Mouse (Mus musculus): ENCODE data around the gene Zbtb8os.
"Not testable (repeated sequence)": the region's sequence is repeated elsewhere in the genome, so short reads cannot be mapped to it uniquely, and the experiment has no call there.

The Zbtb8os gene

GRCm38 (mm10) chr4:129332846-129333245, 2.6 kb upstream of the Zbtb8os start:
- no peak for DNase-seq (ENCODE audit: low read depth, low spot score)

DNA sequence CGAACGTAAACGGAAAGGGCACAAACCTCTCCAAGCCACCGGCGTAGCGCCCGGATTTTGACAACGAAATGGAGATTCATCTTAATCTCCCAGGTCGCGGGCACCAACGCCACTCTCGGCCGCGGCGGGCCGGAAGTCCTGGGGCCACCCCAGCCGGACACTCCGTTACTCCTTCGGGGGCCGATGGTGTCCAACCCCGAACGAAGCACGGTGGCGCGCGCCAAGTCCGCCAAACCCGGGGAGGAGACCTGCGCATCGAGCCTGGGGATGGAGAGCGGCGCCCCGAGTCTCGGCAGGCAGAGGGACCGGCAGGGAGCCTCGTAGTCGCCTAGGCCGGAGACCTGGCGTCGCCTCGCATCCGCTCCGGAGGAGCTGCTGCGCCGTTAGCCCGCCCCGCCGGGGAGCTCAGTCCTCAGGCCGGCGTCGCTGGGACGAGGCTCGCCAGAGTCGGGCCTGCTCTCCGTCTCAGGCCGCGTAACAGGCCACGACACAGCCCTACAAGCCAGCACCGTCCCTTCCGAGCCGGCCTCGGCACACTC, 749 bp upstream of the Zbtb8os start:
- DNase-seq (ENCODE audit: low read depth, low spot score): no peak

GRCm38 (mm10) chr4:129336291-129336690, 796 bp downstream of the Zbtb8os start:
- DNase-seq (ENCODE audit: low read depth, low spot score): peak; percentile 52

- DNase-seq (ENCODE audit: low read depth, low spot score): no peak
These were observed 4.2 kb downstream of the Zbtb8os start for GRCm38 (mm10) chr4:129339743-129340142.

- peak; percentile 41 for DNase-seq (ENCODE audit: low read depth, low spot score)
These were observed 6.4 kb downstream of the Zbtb8os start for GRCm38 (mm10) chr4:129341888-129342287.

DNA sequence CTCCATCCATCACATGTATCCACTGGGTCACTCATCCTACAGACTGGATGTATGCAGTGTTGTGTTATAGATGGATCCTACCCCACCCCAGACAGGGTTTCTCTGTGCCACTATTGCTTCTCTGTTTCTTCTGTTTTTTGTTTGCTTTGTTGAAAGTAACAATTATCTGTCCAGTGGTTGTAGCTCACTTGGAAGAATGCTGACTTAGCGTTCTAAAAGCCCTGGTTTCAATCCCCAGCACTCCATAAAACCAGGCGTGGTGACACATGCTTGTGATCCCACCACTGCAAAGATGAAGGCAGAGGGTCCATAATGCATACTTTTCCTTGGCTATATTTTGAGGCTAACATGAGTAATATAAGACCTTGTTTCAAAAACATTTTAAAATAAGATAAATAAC, 7.2 kb downstream of the Zbtb8os start:
- DNase-seq (ENCODE audit: low read depth, low spot score): no peak

- no peak for DNase-seq (ENCODE audit: low read depth, low spot score)
These were observed 11.1 kb downstream of the Zbtb8os start for GRCm38 (mm10) chr4:129346481-129347154.

- DNase-seq (ENCODE audit: low read depth, low spot score): peak; percentile 92
These were observed 15.1 kb downstream of the Zbtb8os start for GRCm38 (mm10) chr4:129350644-129351043.

GRCm38 (mm10) chr4:129351111-129351510, 15.6 kb downstream of the Zbtb8os start:
- no peak for DNase-seq (ENCODE audit: low read depth, low spot score)

DNA sequence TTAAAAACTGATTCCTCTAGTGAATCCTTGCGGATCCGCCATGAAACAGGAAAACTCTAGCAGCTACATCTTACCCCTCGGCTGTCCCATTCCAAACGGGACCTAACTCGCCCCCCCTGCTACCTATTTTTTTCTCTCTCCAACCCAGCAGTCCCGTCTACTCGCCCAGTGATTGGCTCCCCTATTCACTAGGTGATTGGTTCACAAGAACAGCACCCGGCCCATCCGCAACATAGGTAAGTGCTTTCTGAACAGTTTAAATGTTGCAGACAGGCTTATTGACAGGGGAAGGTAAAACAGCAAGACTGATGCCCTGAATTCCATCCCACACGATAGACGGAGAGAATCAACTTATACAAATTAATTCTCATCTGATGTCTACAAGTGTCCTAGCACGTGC, 17.7 kb downstream of the Zbtb8os start:
- no peak for DNase-seq (ENCODE audit: low read depth, low spot score)

- no peak for DNase-seq (ENCODE audit: low read depth, low spot score)
These were observed 18.7 kb downstream of the Zbtb8os start for GRCm38 (mm10) chr4:129354236-129354635.

- no peak for DNase-seq (ENCODE audit: low read depth, low spot score)
These were observed 22.2 kb downstream of the Zbtb8os start for GRCm38 (mm10) chr4:129357613-129358163.

DNA sequence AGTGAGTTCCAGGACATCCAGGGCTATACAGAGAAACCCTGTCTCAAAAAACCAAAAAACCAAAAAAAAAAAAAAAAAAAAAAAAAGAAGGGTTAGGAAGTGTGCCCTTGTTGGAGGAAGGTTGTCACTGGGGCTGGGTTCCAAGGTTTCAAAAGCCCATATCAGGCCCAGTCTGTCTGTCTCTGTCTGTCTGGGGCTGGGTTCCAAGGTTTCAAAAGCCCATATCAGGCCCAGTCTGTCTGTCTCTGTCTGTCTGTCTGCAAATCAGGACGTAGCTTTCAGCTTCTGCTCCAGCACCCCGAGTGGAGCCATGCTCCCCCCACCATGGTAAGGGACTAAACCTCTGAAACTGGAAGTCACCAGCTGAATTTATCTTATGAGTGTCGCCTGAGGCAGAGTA, 26.7 kb downstream of the Zbtb8os start:
- not testable (repeated sequence) for DNase-seq (ENCODE audit: low read depth, low spot score)

- DNase-seq (ENCODE audit: low read depth, low spot score): no peak
These were observed 27.3 kb downstream of the Zbtb8os start for GRCm38 (mm10) chr4:129362771-129363170.

DNA sequence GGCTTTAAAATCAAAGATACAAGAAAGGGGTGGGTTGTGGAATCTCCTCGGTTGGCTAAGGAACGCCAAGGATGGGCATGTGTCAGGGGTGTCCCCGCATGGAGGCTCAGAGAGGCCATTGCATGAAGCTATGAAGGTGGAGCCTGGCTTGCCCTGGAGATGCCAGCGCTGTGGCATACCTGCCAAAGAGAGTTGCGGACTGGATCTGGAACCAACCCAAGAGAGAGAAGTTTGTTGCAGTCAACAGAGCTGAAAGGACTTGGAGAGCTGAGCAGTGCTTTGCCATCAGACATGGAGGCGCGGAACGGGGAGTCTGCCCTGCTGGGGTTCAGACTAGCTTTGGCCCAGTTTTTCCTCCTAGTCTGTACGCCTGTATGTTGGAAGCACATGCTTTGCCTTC, 28.0 kb downstream of the Zbtb8os start:
- no peak for DNase-seq (ENCODE audit: low read depth, low spot score)

GRCm38 (mm10) chr4:129364379-129364778, 28.9 kb downstream of the Zbtb8os start:
- peak; percentile 38 for DNase-seq (ENCODE audit: low read depth, low spot score)

- DNase-seq (ENCODE audit: low read depth, low spot score): peak; percentile 75
These were observed 29.7 kb downstream of the Zbtb8os start for GRCm38 (mm10) chr4:129365224-129365623.

DNA sequence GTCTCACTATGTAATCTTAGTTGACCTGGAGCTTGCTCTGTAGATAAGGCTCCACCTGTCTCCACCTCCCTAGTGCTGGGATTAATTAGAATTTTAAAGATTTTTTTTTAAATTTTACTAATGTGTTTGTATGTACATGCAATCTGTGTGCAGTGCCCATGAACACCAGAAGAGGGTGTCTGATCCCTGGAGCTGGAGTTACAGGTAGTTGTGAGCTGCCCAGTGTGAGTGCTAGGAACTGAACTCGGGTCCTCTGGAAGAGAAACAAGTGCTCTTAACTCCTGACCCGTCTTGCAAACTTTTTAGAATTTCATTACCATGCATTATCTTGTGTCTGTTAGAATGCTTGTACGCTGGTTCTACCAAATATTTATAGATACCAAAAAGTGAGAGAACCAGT, 35.9 kb downstream of the Zbtb8os start:
- no peak for DNase-seq (ENCODE audit: low read depth, low spot score)

GRCm38 (mm10) chr4:129373202-129373976, 37.9 kb downstream of the Zbtb8os start:
- DNase-seq (ENCODE audit: low read depth, low spot score): peak; percentile 58

- no peak for DNase-seq (ENCODE audit: low read depth, low spot score)
These were observed 38.8 kb downstream of the Zbtb8os start for GRCm38 (mm10) chr4:129374219-129374755.

GRCm38 (mm10) chr4:129375000-129375399, 39.5 kb downstream of the Zbtb8os start:
- no peak for DNase-seq (ENCODE audit: low read depth, low spot score)

DNA sequence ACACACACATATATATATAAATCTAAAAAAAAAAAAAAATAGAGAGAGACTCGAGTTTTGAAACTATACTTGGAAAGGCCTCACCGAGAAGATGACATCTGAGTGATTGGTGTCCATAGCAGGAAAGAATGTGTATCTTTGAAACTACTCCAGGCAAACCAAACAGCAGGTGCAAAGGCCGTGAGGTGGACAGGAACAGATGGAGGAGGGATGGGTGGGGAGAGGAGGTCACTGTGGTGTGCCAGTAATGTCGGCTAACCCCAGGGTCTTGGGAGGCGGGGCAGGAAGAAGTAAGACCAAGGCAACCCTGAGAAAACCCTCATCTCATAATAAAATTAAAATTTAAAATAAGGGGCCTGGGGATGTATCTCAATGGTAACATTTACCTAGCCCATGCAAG, 40.3 kb downstream of the Zbtb8os start:
- no peak for DNase-seq (ENCODE audit: low read depth, low spot score)
